Mouse (Mus musculus): ENCODE measurements around the gene Olfr1437.
"Not testable (repeated sequence)": the region's sequence is repeated elsewhere in the genome, so short reads cannot be mapped to it uniquely, and the experiment has no call there.

Gene Olfr1437

DNA sequence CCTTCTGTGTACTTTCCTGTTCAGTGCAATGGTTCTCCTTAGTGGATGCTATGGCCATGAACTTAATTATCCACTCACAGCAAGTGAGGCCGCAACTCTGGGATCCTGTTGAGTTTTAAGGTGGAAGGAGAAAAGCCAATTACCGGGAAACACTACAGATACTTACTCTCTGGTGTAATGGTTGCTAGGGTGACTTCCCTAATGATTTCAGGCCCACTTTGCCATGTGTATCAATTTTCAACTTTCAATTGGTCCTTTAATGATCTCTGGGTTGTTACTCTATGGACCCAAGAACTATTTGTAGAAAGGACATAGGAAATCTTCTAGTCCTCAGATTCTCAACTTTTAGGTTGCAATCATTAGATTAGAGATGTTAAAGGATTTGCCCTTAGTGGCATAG is at the start of gene Olfr1437:
Gene Olfr1437, minus strand, starts transcription at position 101 of the 400 bp plus-strand sequence.
- DNase-seq (ENCODE audit: low read depth, low spot score) = no peak

DNA sequence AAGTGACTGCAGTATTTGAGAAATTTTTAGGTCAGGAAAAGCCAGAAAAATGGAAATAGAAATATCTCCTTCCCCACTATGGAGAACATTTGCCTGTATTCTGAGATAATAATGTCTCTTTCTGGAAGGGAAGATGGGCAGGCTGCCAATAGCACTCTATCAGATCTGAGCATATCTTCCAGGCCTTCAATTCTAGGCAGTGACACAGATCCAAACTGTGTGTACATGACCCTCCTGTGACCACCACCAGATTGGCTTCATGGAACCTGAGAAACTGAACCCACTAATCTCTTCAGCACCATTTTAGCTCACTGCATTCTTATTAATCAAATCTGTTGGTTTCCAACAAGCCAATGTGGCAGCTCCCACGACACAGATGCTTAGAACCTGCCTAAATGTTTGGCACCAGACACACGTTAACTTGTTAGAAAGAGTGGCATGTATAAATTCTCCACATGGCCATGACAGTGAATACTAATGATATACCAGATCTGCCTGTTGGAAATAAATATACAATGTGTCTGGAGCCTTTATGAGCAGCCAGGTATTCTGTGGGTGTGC is 49.6 kb upstream of the Olfr1437 start:
- no peak for DNase-seq (ENCODE audit: low read depth, low spot score)

DNA sequence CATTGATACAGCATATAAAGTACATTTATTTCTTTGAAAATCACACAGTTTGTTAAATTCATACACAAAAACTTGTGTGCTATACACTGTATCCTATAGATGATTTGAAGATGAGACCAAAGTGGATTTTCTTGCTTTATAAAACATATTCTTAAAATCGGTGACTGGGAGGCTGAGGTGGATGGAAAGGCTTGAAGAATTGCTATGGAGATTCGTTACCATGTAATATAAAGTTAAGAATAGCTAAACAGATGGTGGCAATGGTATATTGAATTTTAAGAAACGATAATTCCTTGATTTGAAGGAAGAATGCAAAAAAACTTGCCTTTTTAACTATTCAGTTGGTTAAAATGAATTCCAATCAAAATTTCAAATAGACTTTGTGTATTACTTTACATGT is 48.1 kb upstream of the Olfr1437 start:
- DNase-seq (ENCODE audit: low read depth, low spot score) = no peak

DNA sequence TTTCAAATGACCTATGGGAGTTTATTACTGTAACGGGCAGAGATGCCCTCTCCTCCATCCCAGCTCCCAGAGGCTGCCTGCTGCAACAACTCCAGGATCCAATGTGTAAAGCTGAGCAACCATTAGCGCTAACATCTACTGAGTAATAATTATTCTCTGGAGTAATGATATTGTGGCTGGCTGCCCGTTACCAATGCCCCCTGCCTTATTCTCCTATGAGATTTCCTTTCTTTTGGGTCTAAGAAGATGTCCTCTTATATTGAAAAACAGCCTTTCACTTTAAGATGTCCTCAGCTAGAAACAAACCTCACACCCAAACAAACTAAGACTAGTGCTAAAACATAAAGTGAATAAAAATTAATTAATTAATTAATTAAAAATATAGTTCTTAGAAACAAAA is 10.9 kb upstream of the Olfr1437 start, which contains the start of gene Olfr1438-ps1:
Gene Olfr1438-ps1, minus strand, starts transcription at position 101 of the 400 bp plus-strand sequence.
- no peak for DNase-seq (ENCODE audit: low read depth, low spot score)

DNA sequence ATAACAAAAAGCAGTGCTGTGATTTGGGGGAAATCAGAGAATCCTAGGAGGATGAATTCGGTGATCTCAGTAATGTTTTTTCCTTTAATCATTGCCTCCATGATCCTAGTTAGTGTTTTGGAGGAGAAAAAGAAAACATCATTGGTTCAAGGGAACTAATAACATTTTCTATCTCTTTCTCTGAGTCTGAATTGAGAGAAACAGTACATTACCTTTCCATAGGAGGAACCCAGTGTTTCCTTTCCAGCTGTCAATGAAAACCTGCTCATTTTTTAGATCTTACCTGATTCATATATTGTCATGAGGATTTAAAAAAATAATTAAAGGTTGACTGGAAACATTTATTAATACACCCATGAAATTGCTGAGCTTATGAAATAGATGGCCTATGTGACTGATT is 25.9 kb downstream of the Olfr1437 start, which contains the start of gene Olfr1436:
Gene Olfr1436, minus strand, starts transcription at position 101 of the 400 bp plus-strand sequence.
- DNase-seq (ENCODE audit: low read depth, low spot score) = not testable (repeated sequence)

DNA sequence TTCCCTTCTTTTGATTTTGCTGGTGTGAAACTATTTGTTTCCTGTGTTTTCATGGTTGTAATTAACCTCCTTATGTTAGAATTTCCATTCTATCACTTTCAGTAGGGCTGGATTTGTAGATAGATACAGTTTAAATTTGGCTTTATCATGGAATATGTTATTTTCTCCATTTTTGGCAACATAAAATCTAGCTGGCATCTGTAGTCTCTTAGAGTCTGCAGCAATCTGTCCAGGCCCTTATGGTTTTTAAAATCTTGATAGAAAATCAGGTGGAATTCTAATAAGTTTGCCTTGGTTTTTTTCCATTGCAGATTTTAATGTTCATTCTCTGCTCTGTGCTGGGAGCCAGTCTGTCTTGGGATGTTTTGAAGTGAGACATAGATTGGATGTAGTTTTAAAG is 31.9 kb downstream of the Olfr1437 start:
- no peak for DNase-seq (ENCODE audit: low read depth, low spot score)

DNA sequence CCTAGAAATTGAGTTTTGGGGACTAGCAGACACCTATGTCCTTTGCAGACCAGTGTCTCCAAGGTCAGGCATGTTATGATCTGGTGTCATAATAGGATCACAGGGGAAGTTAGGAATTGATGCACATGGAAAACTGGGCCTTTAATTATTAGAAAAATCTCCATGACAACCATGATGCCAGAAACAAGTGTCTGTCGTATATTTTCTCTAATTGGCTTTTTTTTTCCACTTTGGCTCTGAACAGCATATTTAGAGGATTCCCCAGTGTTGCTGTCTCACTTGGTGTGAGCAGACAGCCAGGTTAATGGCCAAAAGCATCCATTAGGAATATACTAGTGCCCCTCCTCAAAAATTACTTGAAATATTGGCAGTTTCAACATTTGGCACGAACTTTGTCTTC is 45.3 kb downstream of the Olfr1437 start, which contains the start of gene Olfr1434:
Gene Olfr1434, plus strand, starts transcription at position 301 of the 400 bp plus-strand sequence.
- no peak for DNase-seq (ENCODE audit: low read depth, low spot score)

Measured in mesoderm, embryonic 11.5 days (tissue).